Mouse (Mus musculus): ENCODE measurements around the gene Mymx. TPM values are rescaled to one million over a fixed set of nuclear protein-coding genes. Genes with fewer than 3 reads are reported as not detected.

The Mymx gene
- total RNA-seq, 2 experiments from 2014 or later = 0.57 to 1.9 TPM

Other genes starting within 250 kb of the Mymx start
- 10 to 100 TPM; 40.0 to 40.9 TPM for gene Cdc5l, start 168.4 kb downstream of the Mymx start, total RNA-seq (2021)
- under 1 TPM in 1 of 2 experiments, not detected in 1; 0.48 TPM for gene Spats1, start 126.7 kb downstream of the Mymx start, total RNA-seq (2021)
- gene Aars2, start 95.3 kb downstream of the Mymx start, total RNA-seq (2021) = 10 to 100 TPM; 17.6 to 22.6 TPM
- not detected for gene Tcte1, start 78.7 kb downstream of the Mymx start, total RNA-seq (2021)
- gene Tmem151b, start 52.4 kb downstream of the Mymx start, total RNA-seq (2021) = 1 to 10 TPM; 1.2 to 3.1 TPM
- 1 to 10 TPM; 4.4 to 6.2 TPM for gene Nfkbie, start 46.4 kb downstream of the Mymx start, total RNA-seq (2021)
- 10 to 100 TPM; 65.9 TPM for gene Slc35b2, start 38.2 kb downstream of the Mymx start, total RNA-seq (2021)
- 1,000 to 10,000 TPM; 1,111 to 1,198 TPM for gene Hsp90ab1, start 28.8 kb downstream of the Mymx start, total RNA-seq (2021)
- 100 to 1,000 TPM; 130 to 145 TPM for gene Slc29a1, start 2.5 kb downstream of the Mymx start, total RNA-seq (2021)
- gene Capn11, start 57.2 kb upstream of the Mymx start, total RNA-seq (2021) = under 1 TPM in 1 of 2 experiments, not detected in 1; 0.63 TPM
- gene Mrpl14, start 84.2 kb upstream of the Mymx start, total RNA-seq (2021) = 100 to 1,000 TPM; 131 to 137 TPM
- 10 to 100 TPM; 44.9 to 56.8 TPM for gene Tmem63b, start 84.8 kb upstream of the Mymx start, total RNA-seq (2021)
- not detected for gene 1600014C23Rik, start 131.7 kb upstream of the Mymx start, total RNA-seq (2021)

Data from adrenal gland, postnatal 10 days (tissue).